Mouse (Mus musculus) bone marrow, adult 2 months (tissue): ENCODE data around the gene Chn2. TPM values are rescaled to one million over a fixed set of nuclear protein-coding genes. Genes with fewer than 3 reads are reported as not detected.

ENCODE experiments used
- H3K27ac ChIP-seq: fragments of 200-500 bp; 2 replicates; pipeline ENCODE4 v1.5.1; 2012; ENCODE audit warnings: low read depth, mild to moderate bottlenecking, control low read depth, inconsistent platforms, low read length; ENCODE audit not compliant: control insufficient read depth, poor library complexity, insufficient read depth
- H3K4me1 ChIP-seq: fragments of 200-500 bp; 2 replicates; pipeline ENCODE4 v1.6.1; 2011; ENCODE audit warnings: low read length; ENCODE audit not compliant: control insufficient read depth, insufficient read depth
- H3K4me3 ChIP-seq: fragments of 200-500 bp; replicated peaks from 2 replicates; pipeline ENCODE3; 2011; ENCODE audit warnings: mild to moderate bottlenecking, low read depth, low read length, control low read depth; ENCODE audit not compliant: control insufficient read depth
- CTCF ChIP-seq: fragments of 200-500 bp; IDR thresholded peaks from 2 replicates; pipeline ENCODE4 v1.5.1; 2011; ENCODE audit warnings: low read length, control low read depth; ENCODE audit not compliant: control insufficient read depth, insufficient read depth
- POLR2A ChIP-seq: fragments of 200-500 bp; IDR thresholded peaks from 2 replicates; pipeline ENCODE4 v1.6.1; 2011; ENCODE audit warnings: low read depth, mild to moderate bottlenecking, control low read depth, low read length, borderline replicate concordance; ENCODE audit not compliant: control insufficient read depth
- WGBS: fragments of 180-500 bp; shearing (Covaris S2); methylation state at CpG from one replicate; pipeline ENCODE4 v1.1.7; 2018; 5-methylcytosine and 5-hydroxymethylcytosine counted together
- polyA plus RNA-seq: library from polyadenylated mRNA; stranded (reverse); fragments of >200 nt; gene quantifications from 2 replicates; pipeline ENCODE4 v1.2.4, GENCODE M21; 2011; ENCODE audit warnings: low replicate concordance; ENCODE audit not compliant: missing spikeins, insufficient read depth, insufficient read length

Chn2 gene
- polyA plus RNA-seq, 1 experiment = 7.3 TPM

- Histone ChIP-seq H3K4me3 (no peak overlapping the region), H3K27ac (no peak overlapping the region), H3K4me1 (no peaks in the 10 kb centered on the region)
- TF ChIP-seq CTCF (no peak), POLR2A (no peak)
- WGBS = 83% methylated on average over 5 of the region's 5 CpGs
Measured at GRCm38 (mm10) chr6:54197821-54198412, 158.6 kb downstream of the Chn2 start.

- no peaks in the 10 kb centered on the region for H3K4me1 ChIP-seq
- 71% methylated on average over 4 of the region's 4 CpGs for WGBS
- no peak overlapping the region for H3K27ac ChIP-seq
- no peak overlapping the region for H3K4me3 ChIP-seq
- no peak for TF ChIP-seq CTCF
- TF ChIP-seq POLR2A = no peak
Measured at GRCm38 (mm10) chr6:54199516-54199915, 160.2 kb downstream of the Chn2 start.

- H3K27ac ChIP-seq = no peak overlapping the region
- no peak overlapping the region for H3K4me3 ChIP-seq
- TF ChIP-seq CTCF (no peak), POLR2A (no peak)
- H3K4me1 ChIP-seq = no peaks in the 10 kb centered on the region
- 77% methylated on average over 11 of the region's 11 CpGs for WGBS
Measured at GRCm38 (mm10) chr6:54200031-54200722, 160.8 kb downstream of the Chn2 start.

- Histone ChIP-seq H3K4me3 (no peak overlapping the region), H3K4me1 (no peaks in the 10 kb centered on the region), H3K27ac (no peak overlapping the region)
- TF ChIP-seq CTCF = no peak
- TF ChIP-seq POLR2A = no peak
- WGBS = 60% methylated on average over 7 of the region's 7 CpGs
Measured at GRCm38 (mm10) chr6:54202311-54203020, 163.1 kb downstream of the Chn2 start.

- TF ChIP-seq CTCF = no peak
- 76% methylated on average over 2 of the region's 2 CpGs for WGBS
- Histone ChIP-seq H3K27ac (no peak overlapping the region), H3K4me3 (no peak overlapping the region), H3K4me1 (no peaks in the 10 kb centered on the region)
Measured at GRCm38 (mm10) chr6:54203316-54203715, 164.0 kb downstream of the Chn2 start.

- WGBS = 59% methylated on average over 6 of the region's 6 CpGs
- no peak for TF ChIP-seq CTCF
- TF ChIP-seq POLR2A = no peak
- Histone ChIP-seq H3K27ac (no peak overlapping the region), H3K4me3 (no peak overlapping the region), H3K4me1 (no peaks in the 10 kb centered on the region)
Measured at GRCm38 (mm10) chr6:54203926-54204325, 164.6 kb downstream of the Chn2 start.

GRCm38 (mm10) chr6:54204931-54205330 is 165.6 kb downstream of the Chn2 start:
- TF ChIP-seq POLR2A = no peak
- TF ChIP-seq CTCF = no peak
- WGBS = 57% methylated on average over 2 of the region's 2 CpGs
- H3K27ac ChIP-seq = no peak overlapping the region
- H3K4me3 ChIP-seq = no peak overlapping the region
- no peaks in the 10 kb centered on the region for H3K4me1 ChIP-seq

GRCm38 (mm10) chr6:54205471-54205870 is 166.1 kb downstream of the Chn2 start:
- Histone ChIP-seq H3K4me1 (no peaks in the 10 kb centered on the region), H3K27ac (no peak overlapping the region), H3K4me3 (no peak overlapping the region)
- TF ChIP-seq POLR2A (no peak), CTCF (no peak)
- WGBS = 84% methylated on average over 5 of the region's 5 CpGs

- 76% methylated on average over 6 of the region's 6 CpGs for WGBS
- TF ChIP-seq POLR2A (no peak), CTCF (no peak)
- H3K4me1 ChIP-seq = no peaks in the 10 kb centered on the region
- no peak overlapping the region for H3K4me3 ChIP-seq
- no peak overlapping the region for H3K27ac ChIP-seq
Measured at GRCm38 (mm10) chr6:54206221-54206738, 166.9 kb downstream of the Chn2 start.
